Mouse (Mus musculus): ENCODE measurements at regions not wholly inside any gene's neighbourhood (a gene's known extent, or its start where the extent isn't known, plus 50 kb on each side); places are given as distances from the start of the nearest gene placed in this dataset.
A peak's percentile ranks its signal among the peaks of the same experiment; 100 is the strongest.

DNA sequence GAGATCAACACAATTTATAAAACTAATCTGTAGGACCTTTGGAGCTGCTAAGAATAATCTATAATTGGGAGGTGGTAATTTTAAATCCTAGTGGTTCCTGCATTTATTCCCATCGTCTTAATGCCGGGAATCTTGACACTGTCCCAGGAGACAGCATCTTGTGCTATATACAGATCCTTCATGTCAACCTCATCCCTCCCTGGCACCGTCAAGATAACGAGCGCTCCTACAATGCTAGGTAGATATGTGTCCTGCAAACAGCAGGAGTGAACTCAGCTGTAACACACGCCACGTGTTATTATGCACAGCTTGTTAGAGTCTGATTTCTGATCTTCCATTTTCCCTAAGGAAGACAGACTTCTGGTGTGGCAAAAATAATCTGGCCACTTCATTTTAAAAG is 237.0 kb upstream of the Cnr1 start:
- no peak for DNase-seq (ENCODE audit: extremely low spot score)

DNA sequence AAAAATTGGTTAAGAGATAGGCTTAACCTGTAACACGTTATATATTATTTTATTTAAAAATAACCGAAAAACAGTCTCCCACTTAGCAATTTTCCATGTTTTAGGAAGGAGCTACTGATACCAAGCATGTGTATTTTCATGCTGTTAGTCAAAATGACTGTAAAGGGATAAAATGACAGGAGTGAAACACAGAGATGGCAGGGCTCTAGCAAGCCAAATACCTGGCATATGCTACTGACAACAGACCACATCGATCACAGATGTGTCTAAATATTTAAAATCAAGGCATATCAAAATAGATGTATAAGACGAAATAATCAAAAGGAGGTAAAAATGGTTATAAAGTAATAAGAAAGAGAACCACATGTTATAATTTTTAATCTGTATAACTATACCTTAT is 231.0 kb upstream of the Cnr1 start:
- DNase-seq (ENCODE audit: extremely low spot score): no peak

DNA sequence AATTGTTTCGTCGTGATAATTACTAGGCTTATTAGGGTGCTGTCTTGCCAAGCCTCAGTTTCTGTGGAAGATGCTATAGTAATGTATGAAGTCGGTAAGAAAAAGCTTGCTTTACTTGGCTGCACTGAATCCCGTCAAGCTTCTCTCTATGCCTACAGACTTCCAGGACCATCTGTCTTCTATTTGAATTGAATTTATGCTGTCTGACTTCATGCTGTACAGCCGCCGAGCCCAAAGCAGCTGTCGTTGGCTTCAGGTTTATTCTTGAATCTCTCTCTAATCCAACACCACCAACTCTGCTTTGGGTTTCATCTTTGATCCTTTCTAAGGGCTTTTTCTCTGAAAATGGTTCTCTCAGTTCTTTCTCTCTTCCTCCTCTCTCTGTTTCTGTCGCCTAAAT is 227.4 kb upstream of the Cnr1 start:
- no peak for DNase-seq (ENCODE audit: extremely low spot score)

DNA sequence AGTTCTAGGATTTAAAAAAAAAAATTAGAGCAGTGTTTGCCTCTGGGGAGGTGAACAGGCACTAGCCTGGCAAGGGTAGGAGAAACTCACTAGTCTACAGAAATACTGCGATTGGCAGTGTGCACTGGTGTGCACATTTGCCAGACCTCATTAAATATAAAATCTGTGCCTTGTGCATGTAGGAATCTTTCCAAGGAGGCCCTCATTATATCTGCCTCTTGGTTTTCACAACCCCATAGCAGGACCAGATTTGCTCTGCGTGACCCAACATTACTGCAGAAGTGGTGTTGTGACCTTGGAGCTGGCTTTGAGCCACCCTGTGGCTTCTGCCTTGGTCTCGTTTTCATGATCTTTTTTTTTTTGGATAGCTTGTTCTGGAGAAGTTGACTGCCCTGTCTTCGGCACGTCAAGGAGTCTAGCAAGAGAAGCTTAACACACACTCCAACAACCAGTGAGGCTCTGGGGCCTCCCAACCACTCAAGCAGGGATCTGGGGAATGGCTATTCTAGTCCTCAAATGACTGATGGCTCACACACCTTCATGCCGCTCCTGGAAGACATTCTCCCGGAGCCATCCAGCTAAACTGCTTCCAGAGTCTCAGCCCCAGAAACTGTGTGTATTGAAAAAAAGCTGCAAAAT is 222.2 kb upstream of the Cnr1 start:
- DNase-seq (ENCODE audit: extremely low spot score): no peak

DNA sequence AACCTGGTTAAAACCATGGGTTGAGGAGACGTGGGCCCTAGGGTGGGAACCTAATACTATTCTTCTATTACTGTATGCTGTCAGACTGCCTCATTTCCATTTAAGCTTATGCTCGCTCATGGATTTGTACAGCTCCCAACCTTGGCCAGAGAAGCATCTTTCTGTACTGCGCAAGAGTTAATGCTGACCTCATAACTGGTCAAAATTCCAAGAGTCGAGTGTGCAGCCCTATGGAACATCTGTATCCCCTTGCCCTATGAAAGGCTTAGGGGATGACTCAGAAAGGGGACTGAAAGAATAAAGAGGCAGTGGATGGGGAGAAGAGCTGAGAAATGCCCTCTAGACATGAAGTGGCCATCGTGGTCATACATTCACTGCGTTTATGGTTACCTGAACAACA is 218.7 kb upstream of the Cnr1 start:
- no peak for DNase-seq (ENCODE audit: extremely low spot score)

DNA sequence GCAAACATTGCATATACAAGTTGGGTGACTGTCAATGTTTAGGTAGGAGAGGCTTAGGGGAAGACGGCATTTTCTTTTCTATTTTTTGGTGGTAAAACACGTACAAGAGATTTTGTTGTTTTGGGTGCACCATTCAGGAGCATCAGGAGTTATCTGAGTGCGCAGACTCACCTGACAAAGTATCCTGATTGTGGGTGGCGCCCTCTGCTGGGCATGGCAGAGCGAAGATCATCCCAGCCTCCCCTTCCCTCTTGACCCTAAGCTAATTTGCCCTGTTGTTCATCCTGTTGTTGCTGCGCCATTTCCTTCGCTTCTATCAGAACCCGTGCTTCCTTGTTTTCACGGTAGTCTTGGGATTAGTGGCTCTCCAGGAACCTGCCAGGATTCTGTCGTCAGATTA is 217.6 kb upstream of the Cnr1 start:
- DNase-seq (ENCODE audit: extremely low spot score): peak; percentile 9

DNA sequence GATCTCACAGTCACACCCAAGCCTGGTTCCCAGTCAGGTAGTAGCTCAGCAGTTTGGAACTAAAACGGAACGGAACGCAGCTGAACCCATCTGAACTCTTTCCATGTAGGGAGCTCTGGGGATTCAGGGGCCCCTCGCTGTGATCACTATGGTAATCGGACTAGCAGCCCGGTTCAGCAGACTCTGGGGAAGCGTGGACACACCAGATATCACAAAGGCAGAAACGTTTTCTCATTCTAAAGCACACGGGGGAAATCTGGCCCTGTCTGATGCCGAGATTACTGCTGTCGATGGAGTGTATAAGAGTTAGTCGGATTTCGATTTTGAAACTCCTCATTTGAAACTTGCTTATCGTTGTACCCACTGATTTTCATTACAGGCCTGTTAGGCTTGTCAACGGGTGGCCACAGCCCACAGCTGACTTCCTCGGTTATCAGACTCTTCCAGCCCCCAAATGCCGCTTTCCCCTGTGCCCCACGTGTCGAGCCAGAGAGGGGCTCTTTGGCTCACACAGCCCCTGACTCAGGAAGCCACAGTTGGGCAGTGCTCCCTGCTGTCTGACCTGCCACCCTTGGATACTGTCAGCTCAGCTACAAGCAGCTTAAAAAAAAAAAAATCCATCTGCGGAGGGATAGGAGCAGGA is 207.8 kb upstream of the Cnr1 start:
- DNase-seq (ENCODE audit: extremely low spot score): no peak

DNA sequence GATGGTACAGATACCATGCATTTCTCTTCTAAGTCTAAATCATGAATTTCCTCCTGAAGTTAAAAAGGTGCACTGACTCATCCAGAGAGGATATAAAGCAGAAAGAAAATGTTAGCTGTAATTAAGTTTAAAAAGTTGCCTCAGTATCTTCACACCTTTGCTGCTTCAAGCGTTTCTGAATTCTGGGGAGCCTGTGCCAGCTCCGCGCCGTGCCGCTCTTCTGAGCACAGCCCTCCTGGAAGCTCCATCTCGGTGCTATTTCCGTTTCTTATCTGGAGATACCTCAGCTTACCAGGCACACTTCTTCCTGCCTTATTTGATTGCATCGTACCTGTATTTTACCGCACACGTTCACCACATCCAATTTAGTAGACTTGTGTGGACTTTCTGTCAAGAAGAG is 203.4 kb upstream of the Cnr1 start:
- DNase-seq (ENCODE audit: extremely low spot score): no peak

DNA sequence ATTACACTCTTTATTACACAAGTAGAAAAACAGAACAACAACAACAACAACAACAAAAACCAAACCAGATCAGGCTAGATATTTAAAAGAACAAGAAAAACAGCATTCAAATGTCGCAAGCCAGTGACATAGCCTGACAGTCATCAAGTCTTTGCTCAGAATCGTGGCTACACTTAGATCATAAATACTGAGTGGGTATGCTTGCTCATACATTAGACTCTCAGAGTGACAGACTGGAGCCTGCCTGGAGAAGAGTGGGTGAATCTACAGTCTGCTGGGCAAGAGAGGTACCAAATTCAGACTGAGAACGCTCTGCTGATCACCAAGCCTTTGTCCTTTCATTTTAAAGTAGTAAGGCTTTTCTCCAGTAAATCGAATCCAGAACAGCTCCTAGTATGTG is 202.4 kb upstream of the Cnr1 start:
- no peak for DNase-seq (ENCODE audit: extremely low spot score)

DNA sequence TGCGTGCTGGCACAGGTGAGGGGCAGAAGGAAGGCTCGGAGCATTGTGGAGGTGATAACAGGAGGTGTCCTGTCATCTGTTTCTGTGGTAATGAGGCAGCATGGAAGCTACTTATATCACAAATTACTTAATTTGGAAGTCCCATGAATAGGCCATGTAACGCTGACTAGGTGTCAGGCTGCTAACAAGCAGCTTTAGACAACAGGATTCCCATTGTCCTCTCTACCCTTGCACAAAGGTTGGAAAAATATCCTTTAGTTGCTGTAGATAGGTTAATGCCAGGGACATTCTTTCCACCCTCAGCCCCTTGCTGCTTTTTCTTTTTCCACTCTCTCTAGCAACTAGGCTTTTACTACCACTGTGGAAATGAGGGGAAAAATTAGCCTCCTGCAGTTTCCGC is 192.6 kb upstream of the Cnr1 start:
- DNase-seq (ENCODE audit: extremely low spot score): no peak

DNA sequence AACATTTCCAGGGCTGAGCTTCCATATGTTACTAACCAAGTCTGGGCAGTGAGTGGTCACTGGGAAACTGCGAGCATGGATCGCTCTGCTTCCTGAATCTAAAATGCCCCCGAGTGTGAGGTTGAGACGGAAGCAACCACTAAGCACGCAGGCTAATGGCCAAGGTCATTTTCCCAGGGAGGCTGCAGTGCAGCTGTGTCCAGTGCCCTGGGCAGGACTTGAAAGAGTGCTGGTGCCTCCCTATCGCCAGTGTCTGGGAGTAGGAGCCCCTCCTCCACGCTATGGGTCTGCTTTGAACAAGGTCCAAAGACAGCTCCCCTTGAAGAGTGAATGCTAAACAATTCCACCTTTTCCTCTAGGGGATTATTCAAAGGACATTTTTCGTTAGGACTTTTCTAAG is 189.5 kb upstream of the Cnr1 start:
- DNase-seq (ENCODE audit: extremely low spot score): no peak

DNA sequence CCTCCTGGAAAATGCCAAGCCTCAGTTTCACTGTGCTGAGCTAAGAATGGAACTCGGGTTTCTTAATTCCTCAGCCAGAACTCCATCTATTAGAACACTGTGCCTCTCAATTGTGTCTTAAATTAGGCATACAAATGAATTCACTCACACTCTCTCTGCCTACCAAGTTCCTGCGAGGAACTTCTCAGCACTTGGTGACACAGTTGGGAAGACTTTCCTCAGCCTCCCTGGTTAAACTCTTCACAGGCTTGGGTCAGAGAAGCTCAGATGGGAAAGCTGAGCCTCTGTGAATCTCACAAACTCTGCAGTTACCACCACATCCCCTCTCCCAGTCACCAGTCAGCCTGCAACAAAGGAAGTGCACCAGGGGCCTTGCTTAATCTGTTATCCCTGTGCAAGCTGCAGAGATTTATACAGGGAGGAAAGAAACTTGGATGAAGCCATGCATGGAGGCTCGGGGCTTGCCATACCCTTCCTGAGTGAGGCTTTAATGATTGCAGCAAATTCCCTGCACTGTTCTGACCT is 188.9 kb upstream of the Cnr1 start:
- no peak for DNase-seq (ENCODE audit: extremely low spot score)

DNA sequence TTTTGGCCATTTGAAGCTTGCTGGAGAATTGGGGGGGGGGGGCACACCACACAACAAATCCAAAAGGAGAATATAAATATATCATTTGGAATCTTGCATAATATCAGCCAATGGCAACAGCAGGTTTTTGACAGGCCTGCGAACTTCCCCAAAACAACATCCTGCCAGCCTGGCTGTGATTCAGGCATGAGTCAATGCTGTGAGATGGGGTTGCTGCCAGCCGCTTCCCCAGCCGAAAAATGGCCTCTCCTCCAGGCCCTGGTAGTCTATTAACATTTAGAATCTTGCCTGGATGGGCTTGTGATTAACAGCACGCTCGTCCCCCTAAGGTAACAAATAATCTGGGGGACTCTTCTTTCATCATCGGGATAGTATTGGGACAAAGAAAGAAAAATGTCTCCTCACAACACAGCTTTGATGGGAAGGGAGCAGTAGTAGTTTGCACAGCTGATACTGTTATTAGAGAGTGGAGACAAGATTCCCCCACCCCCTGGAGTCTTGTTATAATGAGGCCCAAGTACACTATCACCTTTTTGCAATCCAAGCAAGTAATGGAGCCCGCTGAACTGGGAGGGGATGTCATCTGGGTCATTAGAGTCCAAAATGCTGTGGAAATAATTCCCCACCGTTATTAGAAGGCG is 188.2 kb upstream of the Cnr1 start:
- no peak for DNase-seq (ENCODE audit: extremely low spot score)

DNA sequence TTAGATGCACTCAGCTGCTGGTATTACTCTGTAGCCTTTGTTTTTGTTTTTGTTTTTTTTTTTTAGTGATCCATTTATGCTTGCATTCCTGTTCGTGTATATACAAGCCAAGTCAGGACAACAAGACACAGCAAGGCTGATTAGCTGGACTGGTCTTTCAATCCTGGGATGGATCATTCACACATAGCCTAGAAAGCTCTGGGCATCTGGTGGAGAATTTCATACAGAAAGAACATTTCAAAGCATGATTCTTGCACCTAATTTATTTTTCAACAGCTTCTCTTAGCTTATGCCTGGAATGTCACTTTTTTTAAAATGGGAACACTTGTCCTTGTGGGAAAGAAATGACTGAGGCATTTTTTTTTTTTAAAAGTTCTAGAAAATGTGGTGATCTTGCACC is 187.1 kb upstream of the Cnr1 start:
- DNase-seq (ENCODE audit: extremely low spot score): no peak

DNA sequence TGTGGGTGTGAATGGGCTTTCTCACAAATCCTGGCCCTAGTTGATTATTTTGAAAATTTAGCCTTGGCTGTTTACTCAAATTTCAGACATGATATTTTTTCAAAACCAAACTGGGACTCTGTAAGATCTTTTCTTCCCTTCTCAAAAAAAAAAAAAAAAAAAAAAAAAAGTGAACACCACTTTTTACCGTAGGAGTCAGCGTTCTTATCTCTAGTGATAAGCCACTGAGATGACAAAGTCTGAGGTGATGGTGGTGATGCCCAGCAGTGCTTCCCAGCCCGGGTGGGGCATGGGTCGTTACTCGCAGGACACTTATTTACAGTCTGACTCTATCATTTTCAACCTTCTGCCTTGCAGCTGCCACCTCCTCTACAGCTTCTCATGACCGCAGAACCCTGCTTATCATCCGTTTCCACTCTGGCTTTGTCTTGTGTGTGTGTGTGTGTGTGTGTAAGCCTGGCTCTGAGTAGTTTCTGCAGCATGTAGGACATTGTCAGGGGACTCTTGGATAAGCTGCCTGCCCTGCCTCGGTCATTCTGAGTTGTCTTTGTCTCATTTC is 186.5 kb upstream of the Cnr1 start:
- no peak for DNase-seq (ENCODE audit: extremely low spot score)

DNA sequence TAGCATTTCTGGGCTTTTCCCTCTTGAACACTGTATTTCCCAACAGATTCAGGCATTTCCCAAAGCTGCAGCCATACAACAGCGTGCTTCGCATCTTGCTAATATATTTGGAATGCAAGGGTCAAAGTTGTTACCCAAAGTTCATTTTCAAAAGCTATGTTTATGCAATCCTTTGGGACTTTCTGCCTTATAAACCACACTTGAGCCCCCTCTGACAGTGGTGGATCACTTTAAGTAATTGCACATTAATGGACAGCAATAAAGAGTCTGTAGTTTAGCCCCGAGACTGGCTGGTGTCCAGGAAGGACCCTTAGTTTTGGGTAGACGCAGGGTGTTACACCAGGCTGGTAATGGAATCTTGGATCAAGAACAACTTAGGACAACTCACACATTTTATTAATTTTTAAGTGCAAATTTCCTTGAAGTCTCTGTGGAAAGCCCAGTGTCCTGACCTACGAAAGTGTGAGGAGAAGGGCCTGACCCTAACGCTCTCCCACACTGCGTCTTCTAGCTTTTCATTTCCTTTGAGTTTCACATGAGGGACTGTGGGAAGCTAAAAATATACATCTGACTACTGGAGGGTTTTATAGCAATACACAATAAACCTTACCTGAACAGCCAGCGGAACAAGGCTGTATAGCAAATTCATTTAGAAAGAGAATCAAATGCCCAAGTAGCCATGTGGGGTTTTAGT is 185.0 kb upstream of the Cnr1 start:
- no peak for DNase-seq (ENCODE audit: extremely low spot score)

DNA sequence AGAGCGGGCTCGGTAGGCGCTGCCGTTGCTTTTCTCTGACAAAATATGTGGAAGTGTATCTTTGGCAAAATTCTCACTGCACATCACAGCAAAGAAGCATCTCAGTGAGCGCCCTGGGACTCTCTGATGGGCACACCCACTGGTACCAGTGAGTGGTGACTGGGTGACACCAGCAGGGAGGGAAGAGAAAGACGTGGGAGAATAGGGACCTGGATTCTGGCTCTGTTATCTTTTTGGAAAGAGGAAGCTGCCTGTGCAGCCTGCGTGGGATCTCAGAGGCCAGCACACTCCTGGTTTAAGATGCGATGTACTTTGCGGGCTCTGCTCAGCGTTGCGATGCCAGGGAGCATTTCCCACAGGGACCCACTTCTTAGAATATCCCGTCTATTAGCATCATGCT is 183.4 kb upstream of the Cnr1 start:
- no peak for DNase-seq (ENCODE audit: extremely low spot score)

DNA sequence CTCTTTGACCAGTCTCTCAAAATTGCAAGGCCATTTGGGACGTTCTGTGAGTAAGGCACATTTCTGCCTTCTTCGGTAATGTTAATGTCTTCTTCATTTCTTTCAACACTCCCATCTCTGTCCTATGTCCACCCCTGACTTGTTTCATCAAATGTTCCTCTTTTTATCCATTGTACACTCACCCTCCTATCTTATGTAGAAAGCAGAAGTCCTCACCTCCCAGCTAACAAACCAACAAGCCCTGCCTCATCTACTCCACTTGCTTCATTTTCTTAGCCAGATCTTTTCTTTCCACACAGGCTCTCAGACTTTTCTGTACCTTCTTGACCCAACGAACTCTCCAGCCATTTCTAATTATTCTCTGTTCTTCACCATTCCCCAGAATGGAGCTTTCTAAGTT is 179.2 kb upstream of the Cnr1 start:
- DNase-seq (ENCODE audit: extremely low spot score): no peak

DNA sequence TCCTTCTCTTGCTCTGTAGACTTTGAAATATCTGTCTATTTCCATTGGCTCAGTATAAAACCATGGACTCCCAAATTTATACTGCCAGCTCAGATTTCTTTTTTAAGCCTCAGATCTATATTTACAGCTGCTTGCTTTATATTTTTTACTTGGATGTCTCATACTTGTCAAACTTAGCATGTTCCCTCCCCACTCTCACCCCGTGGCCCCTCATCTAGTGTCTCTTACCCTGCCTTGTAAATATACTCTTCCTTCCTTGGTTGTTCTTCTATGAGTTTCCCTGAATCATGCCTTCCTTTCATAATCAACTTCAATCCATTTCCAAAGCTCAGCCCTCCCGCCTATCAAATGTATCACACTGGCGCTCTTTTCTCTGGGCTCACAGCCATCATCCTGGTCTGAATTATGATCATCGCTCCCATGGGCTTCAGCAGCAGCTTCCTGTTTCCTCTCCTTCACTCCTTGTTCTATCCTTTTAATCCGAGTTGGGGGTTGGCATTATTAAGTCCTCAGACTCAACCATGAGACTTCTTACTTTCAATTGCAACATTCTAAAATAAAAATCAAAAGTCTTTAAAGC is 177.0 kb upstream of the Cnr1 start:
- no peak for DNase-seq (ENCODE audit: extremely low spot score)

DNA sequence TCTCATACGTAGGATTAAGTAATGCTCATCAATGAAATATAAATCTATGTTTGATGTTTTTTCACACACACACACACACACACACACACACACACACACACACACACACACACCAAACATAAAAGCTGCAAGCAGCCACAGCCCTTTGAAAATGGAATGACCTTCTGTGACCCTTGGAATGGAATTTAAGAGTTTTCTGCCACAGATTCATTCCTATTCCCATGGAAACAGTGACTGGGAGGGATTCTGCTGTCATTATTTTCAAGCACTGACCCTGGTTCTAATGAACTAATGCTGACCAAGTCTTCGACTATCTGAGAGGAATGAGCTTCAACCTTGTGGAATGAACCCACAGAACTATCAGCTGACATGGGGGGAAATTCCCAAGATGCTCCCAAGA is 156.7 kb upstream of the Cnr1 start:
- DNase-seq (ENCODE audit: extremely low spot score): peak; percentile 40

DNA sequence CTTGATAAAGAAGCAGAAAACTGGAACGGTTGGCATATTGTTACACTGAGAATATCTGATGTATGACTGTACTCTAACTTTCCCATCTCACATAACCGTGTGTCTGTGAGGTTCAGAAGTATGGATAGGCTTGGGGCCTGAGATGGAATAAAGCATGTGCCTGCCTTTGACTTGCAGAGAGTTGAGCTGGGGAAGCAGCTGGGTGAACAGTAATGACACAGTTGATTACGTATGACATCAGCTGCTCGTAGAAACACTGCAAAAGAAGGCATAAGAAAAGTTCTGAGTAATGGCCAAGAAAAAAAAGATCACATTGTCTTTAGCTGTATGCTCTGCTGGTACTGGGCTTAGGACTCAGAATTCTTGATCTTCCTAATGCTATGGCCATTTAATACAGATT is 138.4 kb upstream of the Cnr1 start:
- no peak for DNase-seq (ENCODE audit: extremely low spot score)

DNA sequence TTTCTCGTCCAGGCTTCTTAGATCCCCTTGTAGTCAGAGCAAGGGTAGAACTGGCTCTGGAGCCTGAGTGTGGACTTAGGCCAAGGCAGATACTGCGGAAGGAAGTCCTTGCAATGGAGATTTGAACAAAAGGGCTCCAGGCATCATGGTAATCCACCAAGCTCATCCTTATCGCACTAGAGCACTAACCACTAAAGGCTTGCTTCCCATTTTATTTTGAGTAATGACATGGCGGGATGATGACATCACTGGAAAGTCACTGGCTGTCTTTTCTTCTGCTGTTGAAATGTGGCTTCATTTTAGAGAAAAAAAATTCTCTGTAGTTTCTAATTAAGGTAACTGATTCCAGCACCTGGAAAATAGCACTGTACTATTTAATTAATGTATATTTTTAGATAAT is 137.4 kb upstream of the Cnr1 start:
- no peak for DNase-seq (ENCODE audit: extremely low spot score)
